Mouse (Mus musculus): Measurements from ENCODE around the gene Tnfrsf14. TPM values are rescaled to one million over a fixed set of nuclear protein-coding genes. Genes with fewer than 3 reads are reported as not detected.

Gene Tnfrsf14
- polyA plus RNA-seq, 1 experiment, result 19.4 TPM

GRCm38 (mm10) chr4:154949589-154949982 lies 21.2 kb upstream of the Tnfrsf14 start:
- WGBS, result 14% methylated on average over 16 of the region's 16 CpGs
- no peaks in the 10 kb centered on the region; the same call in 1 of the 2 replicates for H3K27me3 ChIP-seq (replicated peaks; ENCODE audit: control insufficient read depth, insufficient read depth, low read length)
- H3K4me3 ChIP-seq (ENCODE audit: insufficient read depth, low read depth, low read length), result no peak overlapping the region
- no peaks in the 10 kb centered on the region for H3K4me1 ChIP-seq (ENCODE audit: control insufficient read depth, insufficient read depth, low read length)
- no peaks in the 10 kb centered on the region for H3K36me3 ChIP-seq (ENCODE audit: control insufficient read depth, insufficient read depth, low read length)
- H3K27ac ChIP-seq (ENCODE audit: insufficient read depth, low read depth, low read length), result no peak overlapping the region
- TF ChIP-seq POLR2A (IDR thresholded peaks at IDR 0.05; ENCODE audit: low read depth, low read length), result no peak
- no peak for TF ChIP-seq CTCF (conservative IDR thresholded peaks at IDR 0.05; ENCODE audit: insufficient read depth, insufficient read length, low read depth, low read length)
- DNase-seq, result no peak

GRCm38 (mm10) chr4:154948940-154949588 lies 20.7 kb upstream of the Tnfrsf14 start:
- Histone ChIP-seq H3K27ac (ENCODE audit: insufficient read depth, low read depth, low read length) (no peak overlapping the region), H3K27me3 (replicated peaks; ENCODE audit: control insufficient read depth, insufficient read depth, low read length) (no peaks in the 10 kb centered on the region; the same call in 1 of the 2 replicates), H3K4me1 (ENCODE audit: control insufficient read depth, insufficient read depth, low read length) (no peaks in the 10 kb centered on the region), H3K4me3 (ENCODE audit: insufficient read depth, low read depth, low read length) (no peak overlapping the region), H3K36me3 (ENCODE audit: control insufficient read depth, insufficient read depth, low read length) (no peaks in the 10 kb centered on the region)
- no peak for TF ChIP-seq CTCF (conservative IDR thresholded peaks at IDR 0.05; ENCODE audit: insufficient read depth, insufficient read length, low read depth, low read length)
- TF ChIP-seq POLR2A (IDR thresholded peaks at IDR 0.05; ENCODE audit: low read depth, low read length), result no peak
- 74% methylated on average over 6 of the region's 6 CpGs for WGBS
- DNase-seq, result no peak

- Histone ChIP-seq H3K4me3 (ENCODE audit: insufficient read depth, low read depth, low read length) (no peak overlapping the region), H3K36me3 (ENCODE audit: control insufficient read depth, insufficient read depth, low read length) (no peaks in the 10 kb centered on the region), H3K4me1 (ENCODE audit: control insufficient read depth, insufficient read depth, low read length) (no peaks in the 10 kb centered on the region), H3K27me3 (replicated peaks; ENCODE audit: control insufficient read depth, insufficient read depth, low read length) (no peaks in the 10 kb centered on the region; the same call in 1 of the 2 replicates), H3K27ac (ENCODE audit: insufficient read depth, low read depth, low read length) (no peak overlapping the region)
- TF ChIP-seq POLR2A (IDR thresholded peaks at IDR 0.05; ENCODE audit: low read depth, low read length), result no peak
- TF ChIP-seq CTCF (conservative IDR thresholded peaks at IDR 0.05; ENCODE audit: insufficient read depth, insufficient read length, low read depth, low read length), result no peak
- DNase-seq, result no peak
- 43% methylated on average over 14 of the region's 14 CpGs for WGBS
Measured at GRCm38 (mm10) chr4:154948066-154948939, 19.9 kb upstream of the Tnfrsf14 start.

- Histone ChIP-seq H3K36me3 (ENCODE audit: control insufficient read depth, insufficient read depth, low read length) (no peaks in the 10 kb centered on the region), H3K27ac (ENCODE audit: insufficient read depth, low read depth, low read length) (no peak overlapping the region), H3K4me1 (ENCODE audit: control insufficient read depth, insufficient read depth, low read length) (no peaks in the 10 kb centered on the region), H3K4me3 (ENCODE audit: insufficient read depth, low read depth, low read length) (peak overlapping the region; percentile 8; the same call in 1 of the 2 replicates), H3K27me3 (replicated peaks; ENCODE audit: control insufficient read depth, insufficient read depth, low read length) (no peaks in the 10 kb centered on the region)
- peak; percentile 91 for DNase-seq
- WGBS, result 5% methylated on average over 8 of the region's 8 CpGs
- TF ChIP-seq POLR2A (IDR thresholded peaks at IDR 0.05; ENCODE audit: low read depth, low read length) (no peak), CTCF (conservative IDR thresholded peaks at IDR 0.05; ENCODE audit: insufficient read depth, insufficient read length, low read depth, low read length) (no peak)
Measured at GRCm38 (mm10) chr4:154946319-154946718, 18.0 kb upstream of the Tnfrsf14 start.

GRCm38 (mm10) chr4:154944121-154944590 lies 15.8 kb upstream of the Tnfrsf14 start:
- no peak overlapping the region for H3K27ac ChIP-seq (ENCODE audit: insufficient read depth, low read depth, low read length)
- 11% methylated on average over 2 of the region's 2 CpGs for WGBS

GRCm38 (mm10) chr4:154943323-154944039 lies 15.1 kb upstream of the Tnfrsf14 start:
- no peaks in the 10 kb centered on the region for H3K4me1 ChIP-seq (ENCODE audit: control insufficient read depth, insufficient read depth, low read length)
- no peak for DNase-seq
- H3K36me3 ChIP-seq (ENCODE audit: control insufficient read depth, insufficient read depth, low read length), result no peaks in the 10 kb centered on the region
- H3K27me3 ChIP-seq (replicated peaks; ENCODE audit: control insufficient read depth, insufficient read depth, low read length), result no peaks in the 10 kb centered on the region
- no peak overlapping the region for H3K27ac ChIP-seq (ENCODE audit: insufficient read depth, low read depth, low read length)
- WGBS, result 86% methylated on average over 6 of the region's 6 CpGs
- H3K4me3 ChIP-seq (ENCODE audit: insufficient read depth, low read depth, low read length), result no peak overlapping the region
- TF ChIP-seq CTCF (conservative IDR thresholded peaks at IDR 0.05; ENCODE audit: insufficient read depth, insufficient read length, low read depth, low read length) (no peak), POLR2A (IDR thresholded peaks at IDR 0.05; ENCODE audit: low read depth, low read length) (no peak)

More at GRCm38 (mm10) chr4:154944121-154944590, 15.8 kb upstream of the Tnfrsf14 start:
- H3K36me3 ChIP-seq (ENCODE audit: control insufficient read depth, insufficient read depth, low read length), result no peaks in the 10 kb centered on the region
- H3K4me1 ChIP-seq (ENCODE audit: control insufficient read depth, insufficient read depth, low read length), result no peaks in the 10 kb centered on the region
- H3K27me3 ChIP-seq (replicated peaks; ENCODE audit: control insufficient read depth, insufficient read depth, low read length), result no peaks in the 10 kb centered on the region
- TF ChIP-seq CTCF (conservative IDR thresholded peaks at IDR 0.05; ENCODE audit: insufficient read depth, insufficient read length, low read depth, low read length) (peak; percentile 99), POLR2A (IDR thresholded peaks at IDR 0.05; ENCODE audit: low read depth, low read length) (no peak)
- DNase-seq, result peak; percentile 91
- no peak overlapping the region for H3K4me3 ChIP-seq (ENCODE audit: insufficient read depth, low read depth, low read length)
